Mouse (Mus musculus) layer of hippocampus, adult 18-20 months (tissue): ENCODE measurements at regions not wholly inside any gene's neighbourhood (a gene's known extent, or its start where the extent isn't known, plus 50 kb on each side); places are given as distances from the start of the nearest gene placed in this dataset.

Experiments used
- DNase-seq, 2 experiments: peaks; one replicate each; pipeline ENCODE4 v3.0.0; 2022; ENCODE audit warnings: low spot score in 2 of 2

GRCm38 (mm10) chr11:37666925-37667324 is 431.2 kb upstream of the Tenm2 start:
- DNase-seq, result no peak

- DNase-seq, result peak in 1 of 2 experiments; percentile 2
Measured at GRCm38 (mm10) chr11:37650095-37650494, 414.3 kb upstream of the Tenm2 start.

GRCm38 (mm10) chr11:37623290-37623689 is 387.5 kb upstream of the Tenm2 start:
- DNase-seq, result no peak

GRCm38 (mm10) chr11:37600533-37600932 is 364.8 kb upstream of the Tenm2 start:
- DNase-seq, result no peak

- no peak for DNase-seq
Measured at GRCm38 (mm10) chr11:37582236-37582635, 346.5 kb upstream of the Tenm2 start.

- peak in 1 of 2 experiments; percentile 15 for DNase-seq
Measured at GRCm38 (mm10) chr11:37533624-37534023, 297.9 kb upstream of the Tenm2 start.

GRCm38 (mm10) chr11:37532476-37532875 is 296.7 kb upstream of the Tenm2 start:
- DNase-seq, result no peak

- no peak for DNase-seq
Measured at GRCm38 (mm10) chr11:37498463-37499015, 262.8 kb upstream of the Tenm2 start.

GRCm38 (mm10) chr11:37497874-37498273 is 262.1 kb upstream of the Tenm2 start:
- DNase-seq, result no peak

- DNase-seq, result peak in 1 of 2 experiments; percentile 73
Measured at GRCm38 (mm10) chr11:37480236-37480635, 244.5 kb upstream of the Tenm2 start.

GRCm38 (mm10) chr11:37478970-37479482 is 243.3 kb upstream of the Tenm2 start:
- DNase-seq, result no peak

- DNase-seq, result no peak
Measured at GRCm38 (mm10) chr11:37474068-37474467, 238.3 kb upstream of the Tenm2 start.

- DNase-seq, result peak; percentile 67 to 85
Measured at GRCm38 (mm10) chr11:37463658-37464420, 228.1 kb upstream of the Tenm2 start.

- no peak for DNase-seq
Measured at GRCm38 (mm10) chr11:37462375-37462774, 226.6 kb upstream of the Tenm2 start.

- no peak for DNase-seq
Measured at GRCm38 (mm10) chr11:37447361-37447760, 211.6 kb upstream of the Tenm2 start.

GRCm38 (mm10) chr11:37446626-37447025 is 210.9 kb upstream of the Tenm2 start:
- no peak for DNase-seq

- DNase-seq, result no peak
Measured at GRCm38 (mm10) chr11:37442781-37443180, 207.0 kb upstream of the Tenm2 start.

GRCm38 (mm10) chr11:37434600-37434999 is 198.8 kb upstream of the Tenm2 start:
- DNase-seq, result no peak

GRCm38 (mm10) chr11:37424312-37425169 is 188.8 kb upstream of the Tenm2 start:
- DNase-seq, result no peak

GRCm38 (mm10) chr11:37412868-37413267 is 177.1 kb upstream of the Tenm2 start:
- DNase-seq, result no peak

GRCm38 (mm10) chr11:37367971-37368370 is 132.2 kb upstream of the Tenm2 start:
- DNase-seq, result no peak

- DNase-seq, result peak; percentile 75 to 90
Measured at GRCm38 (mm10) chr11:37364430-37364829, 128.7 kb upstream of the Tenm2 start.
